Mouse (Mus musculus) spleen, adult 12 weeks (tissue): ENCODE results near the gene Olfr295.

Experiments
- DNase-seq: peaks from one replicate; pipeline ENCODE4 v3.0.0; 2022; ENCODE audit warnings: low spot score

The Olfr295 gene

DNA sequence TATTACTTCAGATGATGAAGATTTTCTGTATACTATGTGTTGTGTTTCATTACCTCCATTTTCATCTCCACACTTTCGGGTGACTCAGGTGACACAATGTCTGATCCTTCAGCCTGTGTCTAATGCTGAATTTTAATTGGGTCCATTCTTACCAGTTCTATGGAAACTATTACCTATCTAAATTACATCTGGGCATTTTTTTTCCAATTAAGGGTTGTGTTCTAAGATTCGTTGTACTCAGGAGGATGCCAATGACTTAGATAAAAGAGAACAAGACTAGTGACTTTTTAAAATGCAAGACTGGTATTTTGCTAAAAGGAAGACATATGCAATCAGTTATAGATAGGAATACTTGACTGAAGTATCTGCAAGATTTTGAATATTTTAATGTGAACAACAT, at the start of gene Olfr295:
TSS of gene Olfr295 (plus strand) at position 301 of the 400 bp plus-strand sequence.
- DNase-seq = no peak

DNA sequence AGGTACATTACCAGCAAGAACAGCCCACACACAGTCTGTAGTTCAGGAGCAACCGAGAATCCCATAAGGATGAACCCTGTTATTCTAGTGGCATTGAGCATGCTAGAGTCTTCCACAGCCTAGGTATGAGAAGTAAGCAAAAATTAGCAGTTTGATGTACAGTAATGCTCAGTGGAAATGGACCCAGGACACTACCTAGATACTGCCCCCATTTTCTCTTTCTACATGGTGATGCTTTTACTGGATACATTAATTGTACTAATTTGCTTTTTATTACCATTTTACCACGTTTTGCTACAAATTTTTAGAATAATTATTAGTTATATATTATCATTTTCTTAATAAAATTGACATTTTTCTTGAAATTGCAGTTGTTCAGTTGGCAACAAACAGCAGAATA, 32.9 kb downstream of the Olfr295 start, which contains the start of gene Olfr294:
TSS of gene Olfr294 (minus strand) at position 101 of the 400 bp plus-strand sequence.
- DNase-seq = no peak
